Mouse (Mus musculus): ENCODE measurements at regions not wholly inside any gene's neighbourhood (a gene's known extent, or its start where the extent isn't known, plus 50 kb on each side); places are given as distances from the start of the nearest gene placed in this dataset.

GRCm38 (mm10) chr12:94749747-94750515, 942.1 kb upstream of the Flrt2 start:
- CTCF ChIA-PET: interaction anchor here (0.9 kb wide), 1 partner anchor 17 kb away, joined by 3 read pairs; no protein-coding TSS in a partner anchor

GRCm38 (mm10) chr12:94755754-94756153, 936.3 kb upstream of the Flrt2 start:
- CTCF ChIA-PET: no interaction called here

- CTCF ChIA-PET: no interaction called here
Measured at GRCm38 (mm10) chr12:94795913-94796615, 896.0 kb upstream of the Flrt2 start.

GRCm38 (mm10) chr12:94804692-94805091, 887.3 kb upstream of the Flrt2 start:
- CTCF ChIA-PET: no interaction called here

- CTCF ChIA-PET: no interaction called here
Measured at GRCm38 (mm10) chr12:94831400-94831799, 860.6 kb upstream of the Flrt2 start.

GRCm38 (mm10) chr12:94862720-94863119, 829.3 kb upstream of the Flrt2 start:
- CTCF ChIA-PET: interaction anchor here (0.5 kb wide), 1 partner anchor 687 kb away, joined by 3 read pairs; no protein-coding TSS in a partner anchor

- CTCF ChIA-PET: no interaction called here
Measured at GRCm38 (mm10) chr12:94910816-94911215, 781.2 kb upstream of the Flrt2 start.

- CTCF ChIA-PET: no interaction called here
Measured at GRCm38 (mm10) chr12:94943067-94943466, 749.0 kb upstream of the Flrt2 start.
